Mouse (Mus musculus) midbrain, embryonic 16.5 days (tissue): ENCODE measurements at regions not wholly inside any gene's neighbourhood (a gene's known extent, or its start where the extent isn't known, plus 50 kb on each side); places are given as distances from the start of the nearest gene placed in this dataset.

Experiments
- ATAC-seq: fragments of 200-750 bp; cut with Nextera tagmentation; 2 replicates; pipeline ENCODE4 v1.8.0; 2017; ENCODE audit warnings: moderate TSS enrichment
- H3K27ac ChIP-seq: fragments of 300-500 bp; sonication (generic); 2 replicates; pipeline ENCODE4 v1.5.1; 2014; ENCODE audit warnings: mild to moderate bottlenecking, low read length, mixed read lengths
- H3K27me3 ChIP-seq: fragments of 300-500 bp; sonication (generic); 2 replicates; pipeline ENCODE4 v1.6.1; 2014; ENCODE audit warnings: low read depth, low read length, mixed read lengths; ENCODE audit not compliant: control insufficient read depth, insufficient read depth
- H3K36me3 ChIP-seq: fragments of 300-500 bp; sonication (generic); 2 replicates; pipeline ENCODE4 v1.6.1; 2014; ENCODE audit warnings: mild to moderate bottlenecking, low read length, moderate library complexity, mixed read lengths; ENCODE audit not compliant: control insufficient read depth, insufficient read depth
- H3K4me1 ChIP-seq: fragments of 300-500 bp; sonication (generic); 2 replicates; pipeline ENCODE4 v1.6.1; 2014; ENCODE audit warnings: mild to moderate bottlenecking, low read length, mixed read lengths; ENCODE audit not compliant: control insufficient read depth, insufficient read depth
- H3K4me2 ChIP-seq: fragments of 300-500 bp; sonication (generic); 2 replicates; pipeline ENCODE4 v1.6.1; 2014; ENCODE audit warnings: mild to moderate bottlenecking, low read length, mixed read lengths
- H3K4me3 ChIP-seq: fragments of 300-500 bp; sonication (generic); 2 replicates; pipeline ENCODE4 v1.5.1; 2014; ENCODE audit warnings: low read depth, mild to moderate bottlenecking, low read length, moderate library complexity, mixed read lengths
- H3K9ac ChIP-seq: fragments of 300-500 bp; sonication (generic); 2 replicates; pipeline ENCODE4 v1.6.1; 2014; ENCODE audit warnings: low read depth, low read length, mixed read lengths
- H3K9me3 ChIP-seq: fragments of 300-500 bp; sonication (generic); replicated peaks from 2 replicates; pipeline ENCODE4 v1.6.1; 2014; ENCODE audit warnings: mild to moderate bottlenecking, low read length, mixed read lengths; ENCODE audit not compliant: control insufficient read depth, poor library complexity, severe bottlenecking
- WGBS: fragments of 180-500 bp; shearing (Covaris S2); extraction: QIAGEN DNeasy Blood & Tissue Kit; methylation state at CpG from one replicate; pipeline ENCODE4 v1.1.7; 2014; 5-methylcytosine and 5-hydroxymethylcytosine counted together

- Histone ChIP-seq H3K9me3 (no peaks in the 10 kb centered on the region), H3K36me3 (no peaks in the 10 kb centered on the region), H3K4me1 (no peaks in the 10 kb centered on the region), H3K27ac (no peak overlapping the region), H3K27me3 (no peaks in the 10 kb centered on the region), H3K4me3 (no peak overlapping the region), H3K4me2 (no peak overlapping the region), H3K9ac (no peak overlapping the region)
- WGBS, result 73% methylated on average over 2 of the region's 2 CpGs
- no peak for ATAC-seq
Measured at GRCm38 (mm10) chr8:49361443-49361842, 517.7 kb upstream of the Tenm3 start.

DNA sequence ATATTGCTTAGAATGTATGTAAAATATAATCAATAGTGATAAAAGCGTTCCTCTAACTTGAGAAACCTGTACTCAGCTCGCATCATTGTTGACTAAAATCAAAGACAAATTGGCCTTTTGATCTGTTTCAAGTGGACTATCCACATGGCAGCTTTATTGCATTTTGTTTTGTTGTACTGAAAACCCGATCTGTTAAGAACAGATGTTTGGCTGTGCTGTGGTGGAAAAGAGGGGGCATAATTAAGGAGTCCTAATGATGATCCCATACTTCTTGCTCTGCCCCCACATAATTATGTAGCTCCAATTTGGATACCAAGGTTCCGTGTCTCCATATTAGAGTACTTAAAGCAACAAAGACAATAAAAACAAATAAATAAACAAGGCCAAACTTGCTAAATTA lies 516.4 kb upstream of the Tenm3 start:
- WGBS, result 69% methylated on average over 4 of the region's 4 CpGs
- no peaks in the 10 kb centered on the region for H3K9me3 ChIP-seq
- no peak overlapping the region for H3K4me2 ChIP-seq
- H3K27ac ChIP-seq, result no peak overlapping the region
- H3K27me3 ChIP-seq, result no peaks in the 10 kb centered on the region
- no peaks in the 10 kb centered on the region for H3K36me3 ChIP-seq
- H3K4me3 ChIP-seq, result no peak overlapping the region
- H3K9ac ChIP-seq, result no peak overlapping the region
- H3K4me1 ChIP-seq, result no peaks in the 10 kb centered on the region
- ATAC-seq, result no peak

DNA sequence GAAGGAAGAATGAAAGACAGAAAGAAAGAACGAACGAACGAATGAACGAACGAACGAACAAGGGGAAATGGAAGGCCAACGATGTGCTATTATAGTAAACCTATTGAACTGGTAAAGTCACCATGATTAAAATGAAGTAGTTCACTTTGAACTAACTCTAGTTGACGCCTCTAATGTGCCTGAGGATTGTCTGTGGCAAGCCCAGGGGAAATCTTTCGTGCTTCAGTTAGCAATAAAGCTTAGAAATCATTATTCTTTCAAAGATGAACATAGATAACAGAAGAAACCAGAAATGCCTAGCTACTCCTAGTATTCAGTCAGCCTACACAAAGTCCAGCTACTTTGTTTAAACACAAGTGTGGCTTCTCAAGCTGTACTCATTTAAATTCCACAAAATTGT lies 515.9 kb upstream of the Tenm3 start:
- H3K9me3 ChIP-seq, result no peaks in the 10 kb centered on the region
- WGBS, result 61% methylated on average over 9 of the region's 9 CpGs
- no peaks in the 10 kb centered on the region for H3K27me3 ChIP-seq
- no peak for ATAC-seq
- H3K4me2 ChIP-seq, result no peak overlapping the region
- no peaks in the 10 kb centered on the region for H3K36me3 ChIP-seq
- no peak overlapping the region for H3K9ac ChIP-seq
- H3K4me1 ChIP-seq, result no peaks in the 10 kb centered on the region
- H3K27ac ChIP-seq, result no peak overlapping the region
- no peak overlapping the region for H3K4me3 ChIP-seq

DNA sequence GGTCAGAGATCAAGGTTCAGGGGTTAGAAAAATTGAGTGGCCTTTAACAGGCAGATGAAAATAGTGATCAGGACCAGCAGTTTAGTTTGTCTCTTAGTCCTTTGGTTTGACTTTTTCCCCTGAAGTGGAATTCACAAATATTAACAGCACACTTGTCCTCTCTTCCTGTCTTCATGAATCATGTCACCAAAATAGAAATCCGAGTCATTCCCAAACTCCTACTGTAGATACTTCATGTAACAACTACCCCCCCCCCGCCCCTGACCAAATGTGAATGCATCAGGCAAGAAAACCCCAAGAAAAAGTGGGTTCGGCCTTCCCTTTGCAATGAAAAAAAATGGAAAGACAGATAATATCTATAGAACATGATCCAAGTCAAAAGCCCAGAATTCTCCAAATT lies 504.9 kb upstream of the Tenm3 start:
- Histone ChIP-seq H3K27ac (no peak overlapping the region), H3K9me3 (no peaks in the 10 kb centered on the region), H3K4me2 (no peak overlapping the region), H3K4me3 (no peak overlapping the region), H3K36me3 (no peaks in the 10 kb centered on the region), H3K4me1 (no peaks in the 10 kb centered on the region), H3K9ac (no peak overlapping the region), H3K27me3 (no peaks in the 10 kb centered on the region)
- 86% methylated on average over 3 of the region's 3 CpGs for WGBS
- ATAC-seq, result no peak

DNA sequence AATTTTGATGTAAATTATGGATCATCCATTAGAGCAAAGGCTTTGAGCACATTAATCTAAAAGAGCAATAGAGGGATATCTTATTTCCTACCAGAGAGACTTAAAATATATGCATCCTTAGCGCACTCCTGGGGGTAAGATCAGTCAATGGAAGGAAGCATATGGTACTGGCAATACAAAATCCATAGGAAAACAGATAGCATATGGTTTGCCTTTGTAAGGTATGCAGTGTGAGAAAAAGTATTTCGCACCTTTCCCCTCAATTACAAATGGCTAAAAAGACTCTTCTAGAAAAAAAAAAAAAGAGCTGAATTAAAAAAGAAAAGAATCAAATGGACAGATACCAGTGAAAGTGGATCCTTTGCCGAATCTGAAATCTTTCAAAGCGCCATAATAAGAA lies 495.0 kb upstream of the Tenm3 start:
- Histone ChIP-seq H3K36me3 (no peaks in the 10 kb centered on the region), H3K27ac (no peak overlapping the region), H3K27me3 (no peaks in the 10 kb centered on the region), H3K4me1 (no peaks in the 10 kb centered on the region), H3K9ac (no peak overlapping the region), H3K9me3 (0 out of 2 replicates have a peak, but pooled peaks cover 2% of the 10 kb centered on the region), H3K4me2 (no peak overlapping the region), H3K4me3 (no peak overlapping the region)
- WGBS, result 93% methylated on average over 4 of the region's 4 CpGs
- no peak for ATAC-seq

- Histone ChIP-seq H3K4me3 (no peak overlapping the region), H3K9ac (no peak overlapping the region), H3K27ac (no peak overlapping the region), H3K4me2 (no peak overlapping the region), H3K9me3 (no peaks in the 10 kb centered on the region), H3K36me3 (no peaks in the 10 kb centered on the region), H3K27me3 (no peaks in the 10 kb centered on the region), H3K4me1 (no peaks in the 10 kb centered on the region)
- WGBS, result 73% methylated on average over 4 of the region's 4 CpGs
- ATAC-seq, result no peak
Measured at GRCm38 (mm10) chr8:49326980-49327379, 483.2 kb upstream of the Tenm3 start.

- ATAC-seq, result no peak
- Histone ChIP-seq H3K27ac (no peak overlapping the region), H3K4me3 (no peak overlapping the region), H3K9me3 (no peaks in the 10 kb centered on the region), H3K27me3 (no peaks in the 10 kb centered on the region), H3K4me2 (no peak overlapping the region), H3K9ac (no peak overlapping the region), H3K4me1 (no peaks in the 10 kb centered on the region), H3K36me3 (no peaks in the 10 kb centered on the region)
- WGBS, result 72% methylated on average over 3 of the region's 3 CpGs
Measured at GRCm38 (mm10) chr8:49321404-49321803, 477.7 kb upstream of the Tenm3 start.

GRCm38 (mm10) chr8:49313483-49314278 lies 469.9 kb upstream of the Tenm3 start:
- Histone ChIP-seq H3K27me3 (no peaks in the 10 kb centered on the region), H3K4me3 (no peak overlapping the region), H3K9me3 (no peaks in the 10 kb centered on the region), H3K9ac (no peak overlapping the region), H3K4me2 (no peak overlapping the region), H3K27ac (no peak overlapping the region), H3K36me3 (no peaks in the 10 kb centered on the region), H3K4me1 (no peaks in the 10 kb centered on the region)
- 78% methylated on average over 10 of the region's 10 CpGs for WGBS
- no peak for ATAC-seq

- H3K4me3 ChIP-seq, result no peak overlapping the region
- H3K4me2 ChIP-seq, result no peak overlapping the region
- H3K27me3 ChIP-seq, result no peaks in the 10 kb centered on the region
- ATAC-seq, result no peak
- H3K27ac ChIP-seq, result no peak overlapping the region
- H3K9me3 ChIP-seq, result no peaks in the 10 kb centered on the region
- no peaks in the 10 kb centered on the region for H3K36me3 ChIP-seq
- 70% methylated on average over 5 of the region's 5 CpGs for WGBS
- H3K9ac ChIP-seq, result no peak overlapping the region
- H3K4me1 ChIP-seq, result no peaks in the 10 kb centered on the region
Measured at GRCm38 (mm10) chr8:49312816-49313215, 469.1 kb upstream of the Tenm3 start.
